Mouse (Mus musculus): ENCODE data around the gene 4931406P16Rik. TPM values are rescaled to one million over a fixed set of nuclear protein-coding genes. Genes with fewer than 3 reads are reported as not detected.
A peak's percentile ranks its signal among the peaks of the same experiment; 100 is the strongest.
"Not testable (repeated sequence)": the region's sequence is repeated elsewhere in the genome, so short reads cannot be mapped to it uniquely, and the experiment has no call there.

Gene 4931406P16Rik
- total RNA-seq (2021): 10 to 100 TPM; 85.5 to 89.9 TPM

GRCm38 (mm10) chr7:34313443-34313875 lies at the start of gene 4931406P16Rik:
TSS of gene 4931406P16Rik (minus strand) at chr7:34313551.
- DNase-seq: peak; percentile 91

- DNase-seq: no peak
Observed at GRCm38 (mm10) chr7:34355629-34356028, 42.3 kb upstream of the 4931406P16Rik start.

DNA sequence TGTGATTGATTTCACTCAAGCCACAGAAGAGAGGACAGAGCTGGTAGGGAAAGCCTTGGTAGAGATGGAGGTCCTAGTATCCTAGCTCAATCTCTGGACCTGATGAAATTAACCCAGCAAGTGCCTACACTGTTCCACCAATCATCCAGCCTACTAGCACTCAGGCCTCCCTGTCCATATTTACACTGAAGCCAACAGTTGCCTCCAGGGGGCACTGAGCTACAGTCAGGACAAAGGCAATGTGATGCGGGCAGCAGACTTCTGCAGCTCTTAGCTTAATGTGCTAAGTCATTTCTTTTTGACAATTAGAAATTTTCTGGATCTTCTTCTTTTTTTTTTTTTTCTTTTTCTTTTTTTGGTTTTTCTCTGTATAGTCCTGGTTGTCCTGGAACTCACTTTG lies 38.6 kb upstream of the 4931406P16Rik start:
- peak; percentile 26 for DNase-seq

- DNase-seq: no peak
Observed at GRCm38 (mm10) chr7:34350166-34350565, 36.8 kb upstream of the 4931406P16Rik start.

- DNase-seq: no peak
Observed at GRCm38 (mm10) chr7:34348011-34348410, 34.7 kb upstream of the 4931406P16Rik start.

- DNase-seq: no peak
Observed at GRCm38 (mm10) chr7:34347041-34347440, 33.7 kb upstream of the 4931406P16Rik start.

DNA sequence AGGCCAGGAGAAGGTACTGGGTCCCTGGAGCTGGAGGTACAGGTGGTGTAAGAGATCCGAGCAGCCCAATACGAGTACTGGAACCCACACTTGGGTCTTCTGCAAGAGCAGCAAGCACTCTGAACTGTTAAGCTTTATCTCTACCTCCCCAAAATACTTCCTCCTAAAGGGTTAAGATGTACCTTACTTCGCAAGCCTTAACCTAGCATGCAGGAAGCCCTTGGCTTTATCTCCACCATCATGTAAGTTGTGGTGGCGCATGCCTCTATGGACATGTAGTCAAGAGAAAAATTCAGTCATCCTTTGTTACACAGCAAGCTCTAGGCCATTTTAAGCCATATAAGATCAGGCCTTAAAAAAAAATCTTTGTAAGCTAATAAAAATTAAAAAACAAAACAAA lies 33.2 kb upstream of the 4931406P16Rik start:
- no peak for DNase-seq

GRCm38 (mm10) chr7:34342040-34342793 lies 28.9 kb upstream of the 4931406P16Rik start:
- DNase-seq: no peak

DNA sequence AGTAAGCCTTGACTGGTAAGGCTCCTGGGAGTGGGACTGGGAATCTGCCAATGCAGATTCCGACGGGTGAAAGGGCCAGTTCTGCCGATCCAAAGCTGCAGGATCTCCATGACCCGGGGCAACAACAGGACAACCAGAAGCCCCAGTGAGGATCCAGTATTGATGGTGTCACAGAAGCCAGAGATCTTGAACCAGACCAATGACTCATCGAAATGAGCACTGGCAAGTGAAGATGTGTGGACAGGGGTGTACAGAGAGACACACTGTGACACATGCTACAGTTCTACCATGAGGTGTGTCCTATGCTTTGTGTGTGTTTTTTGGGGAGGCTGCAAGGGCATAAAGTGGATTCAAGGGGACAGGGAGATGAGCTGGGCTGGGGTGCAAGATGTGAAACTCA lies 27.5 kb upstream of the 4931406P16Rik start:
- DNase-seq: no peak

DNA sequence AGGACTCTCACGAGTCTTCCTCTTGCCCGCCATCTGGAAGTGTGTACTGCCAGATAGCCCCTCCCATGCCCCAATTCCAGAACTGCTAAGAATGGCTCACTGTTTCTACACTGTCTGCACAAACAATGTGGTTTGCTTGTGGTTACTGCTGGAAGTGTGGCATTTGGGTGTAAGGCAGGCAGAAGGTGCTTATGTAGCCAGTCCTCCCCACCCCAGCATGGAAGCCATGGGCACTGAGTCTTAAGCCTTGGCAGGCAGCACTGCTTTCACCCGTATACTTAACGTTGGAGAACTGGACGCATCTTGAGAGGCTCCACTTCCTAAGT lies 25.8 kb upstream of the 4931406P16Rik start:
- no peak for DNase-seq

DNA sequence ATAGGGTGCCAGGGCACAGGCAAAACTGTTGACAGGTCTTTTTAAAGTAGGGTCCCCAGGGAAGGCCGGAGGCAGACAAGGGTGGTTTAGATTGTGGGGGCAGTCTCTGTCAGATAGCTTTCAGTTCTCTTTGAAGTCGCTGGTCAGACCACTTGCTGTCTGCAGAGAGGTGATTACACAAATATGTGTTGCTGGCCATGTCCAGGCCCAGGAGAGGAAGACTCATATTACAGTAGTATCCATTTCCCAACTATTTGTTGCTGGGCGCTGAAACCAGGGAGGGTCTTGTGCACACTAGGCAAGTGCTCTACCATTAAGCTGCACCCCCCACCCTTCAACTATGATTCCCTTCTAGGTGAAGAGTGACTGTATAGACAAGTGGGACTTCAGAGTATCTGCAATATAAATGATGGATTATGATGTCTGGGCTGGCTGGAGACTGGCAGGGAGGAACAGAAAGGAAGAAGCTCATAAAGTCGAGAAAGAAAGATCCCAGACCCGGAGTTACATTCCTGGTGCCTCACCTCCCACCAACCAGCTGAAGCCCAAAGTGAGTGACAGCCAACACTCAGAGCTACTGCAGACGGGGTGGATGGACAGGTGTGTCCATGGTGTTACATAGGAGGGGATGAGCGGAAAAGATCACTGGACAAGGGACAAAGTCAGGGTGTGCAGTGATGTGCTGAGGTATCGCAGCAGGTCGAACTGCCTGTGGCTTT lies 25.3 kb upstream of the 4931406P16Rik start:
- DNase-seq: peak; percentile 25

DNA sequence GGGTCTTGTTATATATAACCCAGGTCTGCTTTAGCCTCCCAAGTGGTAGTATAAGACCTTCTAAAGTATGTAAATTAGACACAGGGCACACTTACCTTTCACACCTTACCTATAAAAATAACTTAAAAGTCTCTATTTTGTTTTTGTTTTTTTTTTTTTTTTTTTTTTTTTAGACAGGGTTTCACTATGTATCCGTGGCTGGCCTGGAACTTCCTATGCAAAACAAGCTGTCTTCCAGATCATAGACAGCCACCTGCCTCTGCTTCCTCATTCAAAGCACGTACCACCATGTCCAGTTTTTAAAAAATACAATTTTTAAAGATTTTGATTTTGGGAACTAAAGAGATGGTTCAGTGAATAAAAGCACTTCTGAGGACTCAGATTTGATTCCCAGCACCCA lies 23.9 kb upstream of the 4931406P16Rik start:
- no peak for DNase-seq

DNA sequence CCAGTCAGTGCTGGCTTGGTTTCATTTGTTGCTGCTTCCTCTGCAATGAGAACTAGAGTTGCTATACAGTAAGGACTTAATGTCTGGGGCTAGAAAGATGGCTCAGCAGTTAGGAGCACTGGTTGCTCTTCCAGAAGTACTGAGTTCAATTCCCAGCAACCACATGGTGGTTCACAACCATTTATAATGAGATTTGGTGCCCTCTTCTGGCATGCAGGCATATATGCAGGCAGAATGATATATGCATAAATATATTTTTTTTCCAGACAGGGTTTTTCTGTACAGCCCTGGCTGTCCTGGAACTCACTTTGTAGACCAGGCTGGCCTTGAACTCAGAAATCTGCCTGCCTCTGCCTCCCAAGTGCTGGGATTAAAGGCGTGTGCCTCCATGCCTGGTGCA lies 23.2 kb upstream of the 4931406P16Rik start:
- not testable (repeated sequence) for DNase-seq

GRCm38 (mm10) chr7:34327493-34327892 lies 14.1 kb upstream of the 4931406P16Rik start:
- DNase-seq: no peak

GRCm38 (mm10) chr7:34324857-34325256 lies 11.5 kb upstream of the 4931406P16Rik start:
- DNase-seq: no peak

- DNase-seq: no peak
Observed at GRCm38 (mm10) chr7:34324005-34324404, 10.7 kb upstream of the 4931406P16Rik start.

- peak; percentile 45 for DNase-seq
Observed at GRCm38 (mm10) chr7:34323351-34323750, 10.0 kb upstream of the 4931406P16Rik start.

- DNase-seq: no peak
Observed at GRCm38 (mm10) chr7:34321958-34322357, 8.6 kb upstream of the 4931406P16Rik start.

- no peak for DNase-seq
Observed at GRCm38 (mm10) chr7:34321119-34321518, 7.8 kb upstream of the 4931406P16Rik start.

DNA sequence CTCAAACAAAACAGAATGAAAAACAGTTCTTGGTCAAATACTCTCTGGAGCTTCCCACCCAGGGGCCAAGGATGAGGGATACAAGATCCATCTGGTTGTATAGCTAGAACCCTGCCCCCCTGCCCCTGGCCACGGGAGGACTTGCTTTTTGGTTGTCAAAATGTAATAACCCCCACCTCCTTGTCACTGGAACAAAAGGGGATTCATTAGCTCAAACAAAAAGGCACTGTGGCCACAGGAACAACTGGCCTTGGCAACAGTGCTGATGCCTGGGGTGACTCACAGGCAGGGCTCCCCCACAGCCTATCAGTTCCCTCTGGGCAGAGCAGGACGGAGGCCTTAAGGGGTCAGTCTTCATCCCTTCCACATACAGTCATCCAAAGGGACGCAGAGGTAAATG lies 6.6 kb upstream of the 4931406P16Rik start:
- DNase-seq: peak; percentile 56

DNA sequence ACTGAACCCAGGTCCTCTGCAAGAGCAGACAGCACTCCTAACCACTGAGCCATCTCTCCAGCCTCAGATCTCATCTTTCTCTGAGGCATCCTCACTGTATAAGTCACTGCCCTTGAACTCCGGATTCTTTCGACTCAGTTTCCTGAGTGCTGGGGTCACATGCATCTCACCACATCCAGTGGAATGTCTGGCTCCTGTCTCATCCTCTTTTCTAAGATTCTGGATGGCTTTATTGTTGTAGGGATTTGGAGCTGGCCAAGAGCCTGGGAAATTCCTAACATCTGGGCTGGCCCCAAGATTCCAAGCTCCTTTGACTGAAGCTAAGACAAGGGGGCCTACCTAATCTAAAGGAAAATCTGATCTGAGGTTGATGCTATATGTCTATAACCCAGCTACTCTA lies 5.8 kb upstream of the 4931406P16Rik start:
- peak; percentile 47 for DNase-seq

GRCm38 (mm10) chr7:34317901-34318476 lies 4.6 kb upstream of the 4931406P16Rik start:
- peak; percentile 72 for DNase-seq

GRCm38 (mm10) chr7:34312786-34313442 lies 437 bp downstream of the 4931406P16Rik start:
- DNase-seq: peak; percentile 76

All from heart, postnatal 4 days (tissue).